Mouse (Mus musculus): ENCODE results near the gene Vpreb1. TPM values are rescaled to one million over a fixed set of nuclear protein-coding genes. Genes with fewer than 3 reads are reported as not detected.

Gene Vpreb1
- polyA plus RNA-seq (2012; ENCODE audit: low replicate concordance) = 0.48 TPM in 1 of 2 replicates, not detected in the other

DNA sequence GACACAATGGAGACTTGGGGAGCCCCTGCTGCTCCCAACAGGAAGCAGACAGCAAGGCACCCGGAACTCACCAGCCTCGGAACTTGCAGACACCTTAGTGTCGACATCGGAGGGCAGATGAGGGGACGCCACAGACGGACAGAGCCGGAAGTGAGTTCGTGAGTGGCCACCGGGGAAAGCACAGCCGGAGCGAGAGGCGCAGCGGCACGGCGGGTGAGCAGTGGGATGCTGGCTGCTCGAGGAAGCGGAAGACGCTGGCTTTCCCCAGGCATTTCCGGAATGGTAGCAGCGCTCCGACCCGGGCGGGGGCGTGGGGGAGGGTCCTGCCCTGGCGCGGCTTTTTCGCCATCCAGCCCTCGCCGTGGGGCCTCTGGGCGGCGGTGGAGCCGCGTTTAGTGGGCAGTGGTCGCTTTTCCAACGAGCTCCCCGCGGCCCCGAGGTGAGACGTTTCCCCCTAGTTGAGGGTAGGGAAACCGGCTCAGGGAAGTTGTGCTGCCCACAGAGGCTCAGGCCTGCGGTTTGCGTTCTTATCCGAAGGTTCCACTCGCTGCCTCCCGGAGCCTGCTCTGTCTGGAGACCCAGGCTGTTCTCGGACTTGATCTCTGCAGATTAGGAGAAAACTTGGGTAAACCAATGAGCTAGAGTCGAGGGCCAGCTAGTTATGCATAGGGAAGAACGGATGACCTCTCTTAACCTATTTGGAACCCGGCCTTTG is at the start of gene Vpreb1, which contains the start of gene Top3b:
Gene Vpreb1, minus strand, starts transcription at position 227 of the 715 bp plus-strand sequence.
Gene Top3b, plus strand, starts transcription at position 120 of the 715 bp plus-strand sequence.

DNA sequence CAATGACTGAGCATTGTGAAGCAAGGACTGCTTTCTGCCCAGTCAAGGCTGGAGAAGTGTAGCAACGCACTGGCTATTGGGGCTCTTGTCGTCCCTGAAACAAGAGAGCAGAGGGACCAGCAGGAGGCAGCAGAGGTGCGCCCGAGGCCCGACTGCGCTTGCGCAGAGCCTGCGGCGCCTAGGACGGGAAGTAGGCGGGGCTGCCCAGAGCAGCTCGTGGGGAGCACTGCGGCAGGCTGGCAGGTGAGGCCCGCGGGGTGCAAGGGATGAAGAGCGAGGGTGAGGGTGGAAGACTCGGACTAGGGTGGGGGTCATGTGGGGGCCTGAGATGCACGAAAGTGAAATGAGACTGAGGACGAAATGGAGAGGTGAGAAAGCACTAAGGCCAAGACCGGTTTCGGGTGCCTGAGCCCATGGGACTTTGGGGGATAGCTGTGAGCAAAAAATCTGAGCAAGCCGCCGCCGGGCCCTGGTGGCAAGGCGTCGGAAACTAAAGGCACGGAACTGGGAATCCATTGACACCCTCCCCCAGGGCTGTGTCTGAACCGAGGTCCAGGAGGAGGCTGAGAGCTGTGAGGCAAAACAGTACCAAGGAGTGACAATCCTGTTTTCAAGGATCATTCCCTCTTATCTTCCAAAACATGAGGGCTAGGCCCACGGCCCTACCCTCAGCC is 25.9 kb upstream of the Vpreb1 start, which contains the start of gene Ppm1f:
Gene Ppm1f, plus strand, starts transcription at position 88 of the 674 bp plus-strand sequence.

DNA sequence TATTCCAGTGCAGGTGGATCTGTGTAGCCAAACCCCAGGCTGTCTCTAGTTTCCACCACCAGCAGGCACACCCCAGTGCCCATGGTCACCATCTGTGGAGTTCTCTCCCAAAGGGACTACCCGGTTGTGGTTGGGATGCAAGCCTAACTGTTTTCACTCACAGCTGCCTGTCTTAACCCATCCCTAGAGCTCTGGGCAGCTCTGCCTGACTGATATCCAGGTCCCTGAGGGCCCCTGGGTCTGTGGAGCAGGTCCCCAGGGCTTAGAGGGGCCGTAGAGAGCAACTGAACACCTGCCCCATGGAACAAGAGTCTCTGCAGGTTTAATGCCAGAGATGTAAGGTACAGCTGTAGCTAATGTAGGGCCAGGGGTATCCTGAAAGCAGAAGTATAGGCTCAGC is 6.7 kb downstream of the Vpreb1 start, which contains the start of gene Igll1:
Gene Igll1, minus strand, starts transcription at position 8 of the 400 bp plus-strand sequence.

DNA sequence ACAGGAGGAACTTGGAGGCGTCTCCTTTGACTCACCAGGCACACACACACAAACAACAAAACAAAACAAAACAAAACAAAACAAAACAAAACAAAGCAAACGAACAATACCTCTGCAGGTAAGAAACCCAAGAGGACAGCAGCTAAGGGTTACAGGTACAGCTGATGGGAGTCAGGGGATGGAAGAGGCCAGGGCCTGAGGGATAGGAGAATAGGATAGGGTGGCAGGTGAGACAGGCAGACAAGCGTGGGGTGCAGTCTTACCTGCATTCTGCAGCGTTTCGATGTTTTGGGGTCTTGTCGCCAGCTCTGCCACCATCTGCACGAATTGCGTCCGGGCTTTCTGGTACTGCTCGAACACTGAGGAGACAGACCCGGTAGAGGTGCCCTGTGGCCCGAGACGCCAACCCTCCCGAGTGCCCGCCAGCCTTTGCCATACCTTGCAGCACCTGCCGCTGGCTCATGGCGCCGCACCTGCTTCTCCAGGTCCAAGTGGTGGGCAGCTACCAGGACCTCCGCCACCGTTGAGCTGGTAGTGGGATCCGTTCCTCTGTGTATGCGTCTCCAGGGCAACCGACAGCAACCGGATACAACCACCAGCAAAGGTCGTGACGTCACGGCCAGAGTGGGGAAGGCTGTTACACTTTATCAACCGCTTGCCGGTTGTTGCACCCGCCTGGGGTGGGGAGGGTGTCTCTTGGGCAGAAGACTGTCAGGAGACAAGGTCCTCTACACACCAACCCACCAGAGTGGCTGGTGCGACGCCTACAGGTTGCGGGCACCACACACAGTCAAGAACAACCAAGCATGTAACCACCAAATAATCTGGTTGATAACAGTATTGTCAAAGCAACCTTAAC is 41.7 kb downstream of the Vpreb1 start, which contains the start of gene Spag6l:
Gene Spag6l, minus strand, starts transcription at position 700 of the 859 bp plus-strand sequence.

Other genes starting within 250 kb of the Vpreb1 start
- not detected in 2 replicates for gene Olfr19, start 194.4 kb downstream of the Vpreb1 start, polyA plus RNA-seq (2012; ENCODE audit: low replicate concordance)
- not detected in 2 replicates for gene Spag6l, start 41.4 kb downstream of the Vpreb1 start, polyA plus RNA-seq (2012; ENCODE audit: low replicate concordance)
- gene Igll1, start 6.9 kb downstream of the Vpreb1 start, polyA plus RNA-seq (2012; ENCODE audit: low replicate concordance) = 0.16 and 0.45 TPM in 2 replicates
- gene Top3b, start 107 bp downstream of the Vpreb1 start, polyA plus RNA-seq (2012; ENCODE audit: low replicate concordance) = 33.8 and 50.2 TPM in 2 replicates
- gene Ppm1f, start 25.6 kb upstream of the Vpreb1 start, polyA plus RNA-seq (2012; ENCODE audit: low replicate concordance) = 2.6 and 7.3 TPM in 2 replicates
- gene Mapk1, start 112.5 kb upstream of the Vpreb1 start, polyA plus RNA-seq (2012; ENCODE audit: low replicate concordance) = 28.5 and 40.4 TPM in 2 replicates
- gene Ypel1, start 198.9 kb upstream of the Vpreb1 start, polyA plus RNA-seq (2012; ENCODE audit: low replicate concordance) = 0.42 and 0.83 TPM in 2 replicates
- 67.1 and 127 TPM in 2 replicates for gene Ppil2, start 240.4 kb upstream of the Vpreb1 start, polyA plus RNA-seq (2012; ENCODE audit: low replicate concordance)

Data from hematopoietic multipotent progenitor cell, adult 10-12 weeks (in vitro differentiated cells).